Mouse (Mus musculus): ENCODE data around the gene Lce1a1. TPM values are rescaled to one million over a fixed set of nuclear protein-coding genes. Genes with fewer than 3 reads are reported as not detected.
"Not testable (repeated sequence)": the region's sequence is repeated elsewhere in the genome, so short reads cannot be mapped to it uniquely, and the experiment has no call there.

Lce1a1 gene
- polyA plus RNA-seq (2015; fragmentation: Nextera tagmentation; extraction: Ambion mirVana), result not detected in 2 replicates

GRCm38 (mm10) chr3:92648207-92648606, at the start of gene Lce1a1:
Lce1a1 (minus strand) TSS chr3:92648307.
- Histone ChIP-seq H3K4me3 (replicated peaks) (no peak within 1 kb of the TSS), H3K4me1 (no peaks in the 10 kb centered on the region), H3K9ac (no peak within 1 kb of the TSS), H3K27ac (no peak within 1 kb of the TSS), H3K4me2 (no peak within 1 kb of the TSS), H3K27me3 (replicated peaks) (no peaks in the 10 kb centered on the region), H3K36me3 (no peaks in the 10 kb centered on the region), H3K9me3 (no peaks in the 10 kb centered on the region)
- 80% methylated on average over 1 of the region's 1 CpGs for WGBS
- no peak for ATAC-seq (ENCODE audit: insufficient read depth, low FRiP score, low read depth)

GRCm38 (mm10) chr3:92694613-92695012, 46.5 kb upstream of the Lce1a1 start:
- no peaks in the 10 kb centered on the region for H3K4me1 ChIP-seq
- H3K27me3 ChIP-seq (replicated peaks), result no peaks in the 10 kb centered on the region
- H3K27ac ChIP-seq, result no peak overlapping the region
- ATAC-seq (ENCODE audit: insufficient read depth, low FRiP score, low read depth), result no peak
- no peaks in the 10 kb centered on the region for H3K36me3 ChIP-seq
- WGBS, result 46% methylated on average over 1 of the region's 1 CpGs
- H3K9me3 ChIP-seq, result no peaks in the 10 kb centered on the region
- no peak overlapping the region for H3K9ac ChIP-seq
- no peak overlapping the region for H3K4me2 ChIP-seq
- H3K4me3 ChIP-seq (replicated peaks), result no peak overlapping the region

DNA sequence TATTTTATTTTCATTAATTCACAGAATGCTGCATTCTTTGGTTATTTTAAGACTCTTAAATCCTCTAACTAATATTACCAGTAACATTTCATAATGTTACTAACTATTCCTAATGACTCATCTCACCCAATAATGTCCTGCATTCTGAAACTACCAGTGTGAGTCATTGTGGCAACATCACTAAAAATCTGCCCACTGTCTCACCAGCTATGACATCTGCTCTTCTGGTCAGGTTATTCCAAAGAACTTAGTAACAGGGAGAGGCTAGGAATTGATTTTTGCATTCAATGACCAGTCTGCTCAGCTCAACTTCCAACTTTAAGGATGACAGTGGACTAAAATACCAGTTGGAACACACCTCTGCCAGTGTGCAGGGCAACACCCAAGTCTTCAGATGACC, 43.6 kb upstream of the Lce1a1 start:
- Histone ChIP-seq H3K4me2 (no peak overlapping the region), H3K36me3 (no peaks in the 10 kb centered on the region)

DNA sequence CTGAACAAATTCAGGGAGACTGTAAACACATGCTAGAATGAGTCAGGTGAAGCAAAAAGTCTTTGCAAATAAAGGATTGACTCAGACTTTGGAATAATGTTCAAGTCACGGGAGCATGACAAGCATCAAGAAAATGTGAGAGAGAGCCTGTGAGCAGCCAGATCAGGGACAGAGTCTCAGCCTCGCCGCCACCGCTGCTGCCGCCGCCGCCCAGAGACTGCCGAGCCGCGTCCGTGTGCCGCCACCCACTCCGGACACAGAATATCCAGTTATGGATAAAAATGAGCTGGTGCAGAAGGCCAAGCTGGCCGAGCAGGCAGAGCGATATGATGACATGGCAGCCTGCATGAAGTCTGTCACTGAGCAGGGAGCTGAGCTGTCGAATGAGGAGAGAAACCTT, 41.0 kb upstream of the Lce1a1 start:
- not testable (repeated sequence) for H3K36me3 ChIP-seq; H3K4me1 ChIP-seq; ATAC-seq (ENCODE audit: insufficient read depth, low FRiP score, low read depth); H3K27me3 ChIP-seq (replicated peaks); H3K9me3 ChIP-seq; H3K4me2 ChIP-seq; H3K4me3 ChIP-seq (replicated peaks); H3K27ac ChIP-seq; H3K9ac ChIP-seq
- WGBS, result 72% methylated on average over 16 of the region's 16 CpGs

More for the DNA sequence above, 43.6 kb upstream of the Lce1a1 start:
- H3K9ac ChIP-seq, result no peak overlapping the region
- no peak overlapping the region for H3K4me3 ChIP-seq (replicated peaks)
- ATAC-seq (ENCODE audit: insufficient read depth, low FRiP score, low read depth), result no peak
- no peak overlapping the region for H3K27ac ChIP-seq
- H3K27me3 ChIP-seq (replicated peaks), result no peaks in the 10 kb centered on the region
- H3K9me3 ChIP-seq, result no peaks in the 10 kb centered on the region
- no peaks in the 10 kb centered on the region for H3K4me1 ChIP-seq

DNA sequence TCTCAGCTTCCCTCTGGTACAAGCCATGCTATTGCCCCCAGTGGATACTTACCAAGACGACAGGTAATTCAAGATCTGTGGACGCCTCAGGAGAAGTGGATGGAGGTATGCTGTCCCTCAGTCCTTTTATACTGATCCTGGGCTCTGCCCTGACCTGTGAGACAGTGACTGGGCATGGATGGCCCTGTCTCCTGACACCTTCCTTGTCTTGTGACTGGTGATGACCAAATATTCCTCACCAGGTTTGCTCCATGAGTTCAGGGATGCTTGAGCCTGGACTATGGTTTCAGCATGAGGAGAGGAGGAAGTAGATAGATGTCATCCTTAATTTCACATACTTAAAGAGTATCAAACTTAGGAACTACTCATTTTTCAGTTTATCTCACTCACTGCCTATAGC, 39.0 kb upstream of the Lce1a1 start, which contains the start of gene Lce1d:
Gene Lce1d, minus strand, starts transcription at position 101 of the 400 bp plus-strand sequence.
- no peak within 1 kb of the TSS for H3K4me3 ChIP-seq (replicated peaks)
- no peaks in the 10 kb centered on the region for H3K27me3 ChIP-seq (replicated peaks)
- H3K9ac ChIP-seq, result no peak within 1 kb of the TSS
- no peaks in the 10 kb centered on the region for H3K4me1 ChIP-seq
- H3K36me3 ChIP-seq, result no peaks in the 10 kb centered on the region
- no peak within 1 kb of the TSS for H3K4me2 ChIP-seq
- no peak for ATAC-seq (ENCODE audit: insufficient read depth, low FRiP score, low read depth)
- no peak within 1 kb of the TSS for H3K27ac ChIP-seq
- WGBS, result 54% methylated on average over 2 of the region's 2 CpGs
- no peaks in the 10 kb centered on the region for H3K9me3 ChIP-seq

DNA sequence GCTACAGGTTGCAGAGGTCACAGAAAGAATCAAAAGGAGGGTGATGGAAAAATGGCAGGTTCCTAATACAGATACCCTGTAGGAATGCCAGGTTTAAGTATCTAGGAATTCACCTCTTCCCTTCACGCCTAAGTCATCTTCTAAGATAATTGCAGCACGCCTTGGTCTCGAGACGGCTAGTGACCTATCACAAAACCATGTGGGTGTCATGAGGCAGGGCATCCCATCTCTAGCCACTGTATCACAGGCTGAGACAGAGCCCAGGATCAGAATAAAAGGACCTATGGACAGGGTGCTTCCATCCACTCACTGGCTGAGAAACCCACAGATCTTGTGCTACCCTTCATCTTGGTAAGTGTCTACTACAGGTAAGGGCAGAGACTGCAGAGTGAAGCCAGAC, 30.8 kb upstream of the Lce1a1 start, which contains the start of gene Lce1c:
Gene Lce1c, plus strand, starts transcription at position 301 of the 400 bp plus-strand sequence.
- no peaks in the 10 kb centered on the region for H3K36me3 ChIP-seq
- 95% methylated on average over 4 of the region's 4 CpGs for WGBS
- H3K4me1 ChIP-seq, result no peaks in the 10 kb centered on the region
- H3K27ac ChIP-seq, result no peak within 1 kb of the TSS
- no peak for ATAC-seq (ENCODE audit: insufficient read depth, low FRiP score, low read depth)
- H3K9ac ChIP-seq, result no peak within 1 kb of the TSS
- no peaks in the 10 kb centered on the region for H3K27me3 ChIP-seq (replicated peaks)
- no peak within 1 kb of the TSS for H3K4me3 ChIP-seq (replicated peaks)
- no peak within 1 kb of the TSS for H3K4me2 ChIP-seq
- H3K9me3 ChIP-seq, result no peaks in the 10 kb centered on the region

DNA sequence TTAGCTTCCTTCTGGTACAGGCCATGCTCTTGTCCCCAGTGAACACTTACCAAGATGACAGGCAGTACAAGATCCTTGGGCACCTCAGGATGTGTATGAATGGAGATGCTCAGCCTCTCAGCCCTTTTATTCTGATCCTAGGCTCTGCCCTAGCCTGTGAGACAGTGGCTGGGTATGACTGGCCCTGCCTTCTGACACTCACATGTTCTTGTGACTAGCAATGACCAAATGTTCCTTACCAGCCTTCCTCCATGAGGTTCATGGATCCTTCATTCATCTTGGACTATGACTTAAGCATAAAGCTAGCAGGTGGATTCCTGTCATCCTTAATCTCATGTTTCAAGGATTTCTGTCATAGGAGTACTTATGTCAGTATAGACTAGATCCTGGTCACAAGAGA, 22.1 kb upstream of the Lce1a1 start, which contains the start of gene Lce1a2:
Gene Lce1a2, minus strand, starts transcription at position 101 of the 400 bp plus-strand sequence.
- no peak for ATAC-seq (ENCODE audit: insufficient read depth, low FRiP score, low read depth)
- H3K27me3 ChIP-seq (replicated peaks), result no peaks in the 10 kb centered on the region
- H3K4me3 ChIP-seq (replicated peaks), result no peak within 1 kb of the TSS
- H3K4me2 ChIP-seq, result no peak within 1 kb of the TSS
- H3K27ac ChIP-seq, result no peak within 1 kb of the TSS
- no peak within 1 kb of the TSS for H3K9ac ChIP-seq
- H3K4me1 ChIP-seq, result no peaks in the 10 kb centered on the region
- no peaks in the 10 kb centered on the region for H3K36me3 ChIP-seq
- H3K9me3 ChIP-seq, result no peaks in the 10 kb centered on the region

GRCm38 (mm10) chr3:92656826-92657225, 8.7 kb upstream of the Lce1a1 start, which contains the start of gene Lce1b:
Lce1b (minus strand) TSS chr3:92656926.
- Histone ChIP-seq H3K4me2 (no peak within 1 kb of the TSS), H3K4me3 (replicated peaks) (no peak within 1 kb of the TSS), H3K9me3 (no peaks in the 10 kb centered on the region), H3K4me1 (no peaks in the 10 kb centered on the region), H3K9ac (no peak within 1 kb of the TSS), H3K27me3 (replicated peaks) (no peaks in the 10 kb centered on the region), H3K36me3 (no peaks in the 10 kb centered on the region), H3K27ac (no peak within 1 kb of the TSS)
- ATAC-seq (ENCODE audit: insufficient read depth, low FRiP score, low read depth), result no peak

GRCm38 (mm10) chr3:92639854-92640253, 8.3 kb downstream of the Lce1a1 start:
- no peaks in the 10 kb centered on the region for H3K27me3 ChIP-seq (replicated peaks)
- H3K27ac ChIP-seq, result no peak overlapping the region
- H3K4me1 ChIP-seq, result no peaks in the 10 kb centered on the region
- WGBS, result 93% methylated on average over 15 of the region's 15 CpGs
- H3K9ac ChIP-seq, result no peak overlapping the region
- ATAC-seq (ENCODE audit: insufficient read depth, low FRiP score, low read depth), result no peak
- no peak overlapping the region for H3K4me3 ChIP-seq (replicated peaks)
- H3K9me3 ChIP-seq, result no peaks in the 10 kb centered on the region
- no peaks in the 10 kb centered on the region for H3K36me3 ChIP-seq
- H3K4me2 ChIP-seq, result no peak overlapping the region

GRCm38 (mm10) chr3:92638653-92638991, 9.5 kb downstream of the Lce1a1 start:
- Histone ChIP-seq H3K27me3 (replicated peaks) (no peaks in the 10 kb centered on the region), H3K4me3 (replicated peaks) (no peak overlapping the region), H3K9ac (no peak overlapping the region), H3K27ac (no peak overlapping the region), H3K9me3 (no peaks in the 10 kb centered on the region), H3K4me1 (no peaks in the 10 kb centered on the region), H3K36me3 (no peaks in the 10 kb centered on the region), H3K4me2 (no peak overlapping the region)
- no peak for ATAC-seq (ENCODE audit: insufficient read depth, low FRiP score, low read depth)
- 60% methylated on average over 3 of the region's 3 CpGs for WGBS

DNA sequence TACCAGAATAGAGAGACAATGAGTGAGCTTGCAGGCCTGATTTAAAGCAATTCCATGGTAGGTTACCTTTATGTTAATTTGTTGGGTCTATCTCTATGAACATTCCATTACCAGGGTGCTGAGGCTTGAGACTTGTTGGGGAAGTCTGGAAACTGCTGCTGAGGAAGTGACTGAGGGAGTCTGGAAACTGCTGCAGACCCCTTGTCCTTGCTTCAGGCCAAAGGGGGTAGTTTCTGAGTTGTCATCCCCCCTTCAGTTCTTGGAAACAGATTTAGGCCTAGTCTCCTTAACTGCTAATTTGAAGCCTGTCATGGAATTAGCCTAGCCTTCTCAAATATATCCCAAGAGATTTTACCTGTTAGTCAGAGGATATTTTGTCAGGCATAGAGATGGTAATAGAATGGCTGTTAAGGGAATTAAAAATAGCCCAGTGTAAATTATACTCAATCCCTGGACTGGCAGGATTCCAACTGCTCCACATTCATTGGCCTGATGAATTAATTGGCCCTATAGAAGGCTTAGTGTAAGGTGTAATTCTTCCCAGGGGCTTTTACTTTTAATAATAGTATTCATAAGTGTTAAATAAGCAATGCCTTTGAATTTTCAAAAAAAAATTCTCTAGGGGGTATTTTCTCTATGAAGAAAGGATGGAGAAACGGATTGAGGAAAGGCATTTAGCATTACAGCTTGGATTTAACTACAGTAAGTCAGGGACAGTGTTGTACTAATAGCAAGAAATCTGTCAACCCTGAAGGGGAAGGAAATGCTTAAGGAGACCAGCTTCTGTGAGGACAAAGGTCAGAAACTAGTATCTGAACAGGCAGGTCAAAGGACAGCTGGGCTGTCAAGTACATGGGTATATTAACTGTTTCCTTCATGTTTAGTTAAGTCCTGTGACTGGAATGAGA, 10.1 kb downstream of the Lce1a1 start:
- no peak for ATAC-seq (ENCODE audit: insufficient read depth, low FRiP score, low read depth)
- Histone ChIP-seq H3K9ac (no peak overlapping the region), H3K4me1 (no peaks in the 10 kb centered on the region), H3K27ac (no peak overlapping the region), H3K36me3 (no peaks in the 10 kb centered on the region), H3K9me3 (no peaks in the 10 kb centered on the region), H3K4me3 (replicated peaks) (no peak overlapping the region), H3K4me2 (no peak overlapping the region), H3K27me3 (replicated peaks) (no peaks in the 10 kb centered on the region)
- WGBS, result 45% methylated on average over 1 of the region's 1 CpGs

GRCm38 (mm10) chr3:92621560-92621959, 26.5 kb downstream of the Lce1a1 start, which contains the start of gene Lce6a:
Lce6a (minus strand) TSS chr3:92621660.
- no peaks in the 10 kb centered on the region for H3K9me3 ChIP-seq
- H3K4me3 ChIP-seq (replicated peaks), result no peak within 1 kb of the TSS
- H3K36me3 ChIP-seq, result no peaks in the 10 kb centered on the region
- no peak within 1 kb of the TSS for H3K27ac ChIP-seq
- no peak within 1 kb of the TSS for H3K9ac ChIP-seq
- no peak for ATAC-seq (ENCODE audit: insufficient read depth, low FRiP score, low read depth)
- H3K4me1 ChIP-seq, result no peaks in the 10 kb centered on the region
- 48% methylated on average over 2 of the region's 2 CpGs for WGBS
- H3K4me2 ChIP-seq, result no peak within 1 kb of the TSS
- no peaks in the 10 kb centered on the region for H3K27me3 ChIP-seq (replicated peaks)
